Mouse (Mus musculus) embryo, embryonic 11 days (tissue): ENCODE measurements around the gene Frmd4b.

Source experiments
- DNase-seq: peaks from one replicate; pipeline ENCODE4 v3.0.0-alpha.2; 2015

Frmd4b gene

GRCm38 (mm10) chr6:97578210-97578609, 39.1 kb downstream of the Frmd4b start:
- DNase-seq = no peak

DNA sequence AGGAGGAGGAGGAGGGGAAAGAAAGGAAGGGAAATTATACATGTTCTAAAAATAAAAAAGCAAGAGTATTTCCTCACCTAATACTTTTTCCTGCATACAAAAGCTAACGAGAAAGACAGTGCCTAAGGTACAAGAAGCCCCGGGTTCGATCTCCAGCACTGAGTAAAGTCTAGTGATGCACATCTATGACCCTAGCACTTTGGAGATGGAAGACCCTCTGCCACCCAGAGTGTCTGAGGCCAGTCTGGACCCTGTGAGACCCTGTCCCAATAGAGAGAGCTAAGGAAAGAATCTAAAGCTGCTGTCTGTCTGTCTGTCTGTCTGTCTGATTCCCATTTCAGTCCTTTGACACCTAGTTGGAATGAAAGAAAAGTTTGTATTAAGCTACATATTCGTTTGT, 40.0 kb downstream of the Frmd4b start:
- DNase-seq = no peak

DNA sequence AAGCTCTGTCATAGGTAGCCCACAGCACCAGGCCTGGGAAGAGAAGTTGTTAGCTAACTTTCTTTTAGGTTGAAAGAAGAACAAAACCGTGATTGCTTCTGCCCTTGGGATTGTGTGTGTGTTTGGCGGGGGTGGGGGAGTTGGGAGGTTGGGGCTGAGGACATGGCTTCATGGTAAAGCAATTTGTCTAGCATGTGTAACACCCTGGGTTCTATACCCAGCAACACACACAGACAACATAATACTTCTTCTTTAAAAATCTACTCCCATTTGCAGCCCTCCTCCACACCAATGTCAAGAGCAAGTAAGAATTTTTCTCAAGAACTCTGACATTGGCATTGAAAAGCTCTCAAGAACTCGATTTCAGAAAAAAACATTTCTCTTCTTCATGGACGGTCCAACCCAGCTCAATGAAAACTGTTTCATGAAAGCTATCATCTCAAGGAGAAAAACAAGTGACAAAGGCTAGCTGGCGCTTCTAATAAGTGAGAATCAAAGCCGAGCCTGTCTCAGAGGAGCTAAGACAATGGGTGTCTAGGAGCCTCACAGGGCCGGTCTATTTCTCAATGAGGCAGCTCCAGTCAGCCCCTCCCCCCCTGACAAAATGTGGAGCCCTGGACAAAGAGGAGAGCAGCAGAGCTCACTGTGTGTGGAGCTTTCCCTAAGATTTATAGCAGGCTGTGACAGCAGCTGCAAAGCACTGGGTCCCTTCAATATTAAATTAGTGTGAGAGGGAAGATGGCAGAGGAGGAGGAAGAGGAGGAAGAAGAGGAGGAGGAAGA, 40.6 kb downstream of the Frmd4b start:
- DNase-seq = peak; percentile 88

GRCm38 (mm10) chr6:97576096-97576495, 41.2 kb downstream of the Frmd4b start:
- DNase-seq = no peak

DNA sequence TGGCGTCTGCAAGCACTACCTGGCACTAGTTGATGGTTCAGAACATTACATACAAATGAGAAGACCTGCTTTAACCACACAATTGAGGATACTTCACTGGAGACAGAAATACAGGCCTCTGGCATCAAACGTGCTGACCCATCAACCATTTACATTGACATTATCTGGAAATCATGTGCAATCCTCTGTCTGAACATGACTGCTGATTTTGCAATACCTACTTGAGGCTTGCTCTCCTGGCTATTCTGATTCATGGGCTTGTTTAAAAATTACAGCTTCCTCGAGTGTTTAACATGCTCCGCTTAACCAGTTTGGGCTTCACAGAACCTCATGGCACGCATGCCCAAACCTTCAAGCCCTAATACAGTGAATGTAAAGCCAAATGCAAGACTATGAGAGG, 42.4 kb downstream of the Frmd4b start:
- DNase-seq = no peak

GRCm38 (mm10) chr6:97572226-97572625, 45.1 kb downstream of the Frmd4b start:
- DNase-seq = no peak

DNA sequence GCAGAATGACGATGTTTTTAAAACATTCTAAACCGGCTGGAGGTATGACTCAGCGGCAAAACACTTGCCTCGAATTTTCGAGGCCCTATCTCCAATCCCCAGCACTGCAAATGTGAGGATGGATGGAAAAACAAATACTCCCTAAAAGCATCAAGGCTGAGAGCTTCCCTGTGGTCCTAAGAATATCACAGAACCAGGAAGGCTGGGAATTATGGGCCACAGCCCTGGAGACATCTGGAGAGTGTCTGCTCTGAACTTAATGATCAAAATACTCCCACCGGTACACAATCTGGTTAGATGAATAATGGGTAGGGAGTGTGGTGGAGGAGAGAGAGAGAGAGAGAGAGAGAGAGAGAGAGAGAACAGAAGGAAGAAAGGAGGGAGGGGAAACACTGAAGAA, 48.8 kb downstream of the Frmd4b start:
- DNase-seq = peak; percentile 25

DNA sequence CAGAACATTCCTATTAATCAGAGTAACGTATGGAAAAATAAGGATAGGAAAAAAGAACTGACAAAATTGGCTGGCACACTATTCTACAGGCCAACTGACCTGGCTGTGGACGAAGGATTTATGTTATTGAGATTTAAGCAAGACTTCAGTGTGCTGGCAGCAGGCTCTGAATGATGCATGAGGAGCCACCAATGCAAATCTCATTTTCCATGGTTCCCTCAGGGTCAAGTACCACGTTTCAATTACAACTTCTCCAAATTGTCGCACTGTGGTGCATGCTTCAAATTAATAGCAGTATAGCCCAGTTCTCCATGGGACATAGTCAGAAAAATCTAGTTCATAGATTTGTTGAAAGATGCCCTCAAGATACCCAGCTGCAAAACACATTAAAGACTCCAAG, 50.6 kb downstream of the Frmd4b start:
- no peak for DNase-seq

DNA sequence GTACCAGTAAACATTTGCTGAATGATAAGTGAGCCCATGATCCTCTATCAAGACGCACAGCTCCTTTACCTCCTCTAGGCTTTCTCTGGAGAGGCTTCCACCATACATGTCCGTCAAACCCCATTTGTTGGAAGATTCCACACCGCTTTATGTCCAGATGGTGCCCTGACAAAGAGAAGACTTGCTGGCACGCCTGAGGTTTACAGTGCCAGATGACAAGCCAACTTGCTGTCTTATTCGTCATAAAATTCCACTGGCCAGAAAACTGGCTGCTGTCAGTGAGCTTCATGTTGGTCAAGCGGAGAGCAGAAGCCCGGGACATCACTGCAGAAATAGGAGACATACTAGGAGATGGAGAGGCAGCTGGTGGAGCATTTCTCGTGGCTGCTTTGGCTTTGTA, 60.2 kb downstream of the Frmd4b start:
- no peak for DNase-seq

- DNase-seq = no peak
Observed at GRCm38 (mm10) chr6:97555637-97556036, 61.7 kb downstream of the Frmd4b start.

DNA sequence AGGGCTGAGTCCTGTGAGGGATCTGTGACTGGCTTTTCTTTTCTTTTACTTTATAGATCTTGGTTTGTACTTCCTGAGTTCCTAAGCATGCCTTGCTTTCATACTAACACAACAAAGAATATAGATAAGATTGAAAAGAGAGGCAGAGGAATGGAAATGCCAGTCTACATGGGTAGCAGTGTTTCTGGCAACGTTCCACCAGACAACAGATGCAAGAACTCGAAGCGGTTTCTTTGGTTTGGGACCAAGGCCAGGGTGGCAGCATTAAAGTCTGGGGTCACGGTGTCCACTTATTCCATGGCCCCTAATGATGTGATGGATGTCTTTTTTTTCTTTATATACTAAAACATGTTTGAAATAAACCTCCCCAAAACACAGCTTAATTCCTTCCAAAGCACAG, 63.9 kb downstream of the Frmd4b start:
- no peak for DNase-seq

GRCm38 (mm10) chr6:97552573-97552972, 64.8 kb downstream of the Frmd4b start:
- no peak for DNase-seq

DNA sequence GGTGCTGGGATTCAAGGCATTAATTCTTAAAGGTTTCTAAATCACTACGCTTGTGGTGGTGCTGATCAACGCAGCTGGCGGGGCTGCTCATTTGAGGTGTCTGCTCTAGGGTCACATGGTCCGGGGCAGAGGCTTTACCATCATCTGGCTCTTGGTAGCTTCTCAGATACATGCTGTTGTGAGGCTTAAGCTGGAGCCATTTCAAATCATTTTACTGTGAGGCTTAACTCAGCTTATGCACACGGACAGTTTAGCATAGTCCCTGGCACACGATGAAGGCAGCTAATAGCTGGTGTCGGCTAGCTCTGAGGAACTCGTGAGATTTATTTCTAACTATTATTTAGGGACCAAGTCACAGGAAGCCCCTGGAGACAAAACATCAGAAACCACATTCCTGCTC, 65.5 kb downstream of the Frmd4b start:
- DNase-seq = no peak

DNA sequence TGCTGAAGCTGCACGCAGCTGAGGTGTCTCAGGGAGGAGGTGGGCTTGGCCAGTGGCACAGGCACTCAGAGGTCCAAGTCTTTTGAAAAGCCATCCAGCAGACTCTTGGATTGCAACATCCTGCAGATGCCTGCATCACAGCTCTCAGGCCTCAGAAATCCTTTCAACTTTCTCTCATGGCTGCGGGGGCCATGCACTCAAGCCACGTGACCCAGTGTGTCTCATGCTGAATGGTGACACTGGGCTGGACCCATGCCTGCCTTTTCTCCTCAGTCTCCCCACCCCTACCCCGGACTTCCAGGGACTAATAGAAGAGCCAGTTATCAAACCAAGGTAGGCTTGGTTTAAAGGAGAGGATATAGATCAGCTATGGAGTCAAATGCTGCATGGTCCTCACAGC, 66.2 kb downstream of the Frmd4b start:
- no peak for DNase-seq

DNA sequence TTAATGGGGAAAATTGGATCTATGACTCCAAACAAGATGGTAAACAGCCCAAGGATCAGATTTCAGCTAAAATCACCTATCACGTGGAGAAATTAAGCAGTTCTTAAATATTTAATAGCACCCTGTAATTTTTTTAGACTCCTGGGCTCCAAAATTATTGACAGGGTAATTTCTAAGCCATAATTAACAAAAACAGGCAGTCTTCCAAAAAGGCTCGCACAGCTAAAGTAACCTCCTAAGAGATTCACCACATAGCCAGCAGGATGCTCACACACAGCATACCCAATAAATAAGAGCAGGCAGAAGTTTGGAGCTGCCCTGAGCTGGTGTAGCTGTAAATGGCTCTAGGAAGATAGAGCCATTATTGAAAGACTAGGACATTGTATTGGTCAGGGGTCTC, 76.9 kb downstream of the Frmd4b start:
- DNase-seq = no peak

- no peak for DNase-seq
Observed at GRCm38 (mm10) chr6:97535763-97536445, 81.4 kb downstream of the Frmd4b start.

DNA sequence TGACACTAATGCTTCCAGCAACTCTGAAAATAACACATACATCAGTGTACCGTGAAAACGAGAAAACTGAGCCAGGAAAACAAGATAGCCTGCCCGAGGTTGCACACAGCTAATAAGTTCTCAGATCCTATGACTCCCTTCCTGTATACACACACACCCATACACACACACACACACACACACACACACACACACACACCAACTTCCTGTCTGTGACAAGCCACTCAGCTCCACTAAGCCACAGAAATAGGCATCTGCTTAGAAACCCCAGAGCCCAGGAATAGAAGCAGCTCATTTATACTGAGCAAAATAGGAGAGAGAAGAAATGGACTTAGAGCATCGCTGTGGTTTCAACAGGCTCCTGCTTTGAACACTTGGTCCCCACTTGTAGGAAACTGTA, 86.3 kb downstream of the Frmd4b start:
- no peak for DNase-seq

GRCm38 (mm10) chr6:97528961-97529680, 88.2 kb downstream of the Frmd4b start:
- DNase-seq = peak; percentile 73

GRCm38 (mm10) chr6:97526092-97526491, 91.2 kb downstream of the Frmd4b start:
- peak; percentile 74 for DNase-seq

- DNase-seq = peak; percentile 92
Observed at GRCm38 (mm10) chr6:97523118-97523517, 94.2 kb downstream of the Frmd4b start.

DNA sequence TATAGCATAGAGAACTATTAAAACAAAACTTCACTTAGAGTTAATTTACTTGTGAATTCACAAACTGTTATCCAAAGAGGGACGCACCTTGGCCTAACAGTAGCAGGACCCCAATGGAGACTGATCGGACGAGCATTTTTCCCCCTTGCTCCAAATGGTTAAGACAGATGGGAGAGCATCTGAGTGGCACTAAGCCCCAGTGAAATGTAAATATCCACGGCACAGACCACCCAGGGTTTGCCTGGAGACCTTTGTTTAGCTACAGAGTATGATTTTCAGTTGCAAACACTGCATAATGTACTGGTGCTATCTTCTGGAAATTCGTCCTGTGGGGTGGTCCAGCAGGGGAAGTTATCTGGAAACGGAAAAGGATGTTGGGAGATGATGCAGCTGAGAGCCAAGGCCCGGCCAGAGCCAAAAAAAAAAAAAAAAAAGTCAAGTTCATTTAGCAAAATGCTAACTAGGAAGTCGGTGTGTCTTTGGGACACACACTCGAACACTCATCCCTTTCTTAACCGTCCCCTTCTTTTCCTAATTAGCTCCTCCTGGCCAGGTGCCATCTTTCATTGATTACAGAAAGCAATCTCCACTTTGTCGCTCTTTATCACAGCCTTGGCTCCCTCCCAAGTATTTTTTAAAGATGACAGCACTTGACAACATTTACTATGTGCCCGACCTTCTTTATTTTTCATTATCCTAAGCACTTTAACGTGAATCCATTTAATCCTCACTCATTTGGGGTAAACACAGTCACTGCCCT, 95.9 kb downstream of the Frmd4b start:
- DNase-seq = no peak

GRCm38 (mm10) chr6:97520566-97520965, 96.8 kb downstream of the Frmd4b start:
- DNase-seq = peak; percentile 53

DNA sequence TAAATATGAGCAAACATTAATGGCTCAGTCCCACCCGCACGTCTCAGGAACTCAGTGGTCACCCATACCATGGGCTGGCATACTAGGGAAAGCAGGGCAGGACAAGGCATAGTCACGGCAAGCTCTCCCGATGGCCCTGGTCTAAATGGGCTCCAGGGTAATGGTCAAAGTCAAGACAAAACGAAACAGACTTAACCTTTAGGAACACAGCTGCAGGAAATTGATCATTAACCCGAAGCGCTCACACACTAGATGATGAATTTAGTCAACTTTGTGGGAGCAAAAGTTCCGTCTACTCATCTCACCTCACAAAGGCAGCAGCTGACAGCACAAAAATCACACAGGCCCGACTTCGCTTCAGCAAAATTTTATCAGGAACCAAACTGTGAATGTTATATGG, 97.8 kb downstream of the Frmd4b start:
- no peak for DNase-seq
